Mouse (Mus musculus): ENCODE results near the gene Klk1b3. TPM values are rescaled to one million over a fixed set of nuclear protein-coding genes. Genes with fewer than 3 reads are reported as not detected.

The Klk1b3 gene
- polyA plus RNA-seq, 1 experiment from 2014 or later, result not detected

Other genes with a start within 250 kb of the Klk1b3 start
- gene Klk1b8, start 247.5 kb upstream of the Klk1b3 start, polyA plus RNA-seq (2016; fragmentation: Nextera tagmentation; extraction: Ambion mirVana), result not detected in 2 replicates
- not detected in 2 replicates for gene Klk1b1, start 231.4 kb upstream of the Klk1b3 start, polyA plus RNA-seq (2016; fragmentation: Nextera tagmentation; extraction: Ambion mirVana)
- gene Klk1b9, start 222.1 kb upstream of the Klk1b3 start, polyA plus RNA-seq (2016; fragmentation: Nextera tagmentation; extraction: Ambion mirVana), result not detected in 2 replicates
- gene Klk1b11, start 202.3 kb upstream of the Klk1b3 start, polyA plus RNA-seq (2016; fragmentation: Nextera tagmentation; extraction: Ambion mirVana), result not detected in 2 replicates
- not detected in 2 replicates for gene Klk1b26, start 186.0 kb upstream of the Klk1b3 start, polyA plus RNA-seq (2016; fragmentation: Nextera tagmentation; extraction: Ambion mirVana)
- gene Klk1b27, start 145.9 kb upstream of the Klk1b3 start, polyA plus RNA-seq (2016; fragmentation: Nextera tagmentation; extraction: Ambion mirVana), result not detected in 2 replicates
- gene Klk1b21, start 95.9 kb upstream of the Klk1b3 start, polyA plus RNA-seq (2016; fragmentation: Nextera tagmentation; extraction: Ambion mirVana), result not detected in 2 replicates
- not detected in 2 replicates for gene Klk1b22, start 85.5 kb upstream of the Klk1b3 start, polyA plus RNA-seq (2016; fragmentation: Nextera tagmentation; extraction: Ambion mirVana)
- not detected in 2 replicates for gene Klk1b16, start 61.4 kb upstream of the Klk1b3 start, polyA plus RNA-seq (2016; fragmentation: Nextera tagmentation; extraction: Ambion mirVana)
- not detected in 2 replicates for gene Klk1b24, start 10.0 kb upstream of the Klk1b3 start, polyA plus RNA-seq (2016; fragmentation: Nextera tagmentation; extraction: Ambion mirVana)
- not detected in 2 replicates for gene Klk1b4, start 9.2 kb downstream of the Klk1b3 start, polyA plus RNA-seq (2016; fragmentation: Nextera tagmentation; extraction: Ambion mirVana)
- not detected in 2 replicates for gene Klk1b5, start 17.8 kb downstream of the Klk1b3 start, polyA plus RNA-seq (2016; fragmentation: Nextera tagmentation; extraction: Ambion mirVana)
- gene Klk1, start 27.2 kb downstream of the Klk1b3 start, polyA plus RNA-seq (2016; fragmentation: Nextera tagmentation; extraction: Ambion mirVana), result not detected in 2 replicates
- gene Gm36864, start 38.0 kb downstream of the Klk1b3 start, polyA plus RNA-seq (2016; fragmentation: Nextera tagmentation; extraction: Ambion mirVana), result not detected in 2 replicates
- gene 1700028J19Rik, start 48.5 kb downstream of the Klk1b3 start, polyA plus RNA-seq (2016; fragmentation: Nextera tagmentation; extraction: Ambion mirVana), result 1.2 and 1.6 TPM in 2 replicates
- 99.8 and 109 TPM in 2 replicates for gene 2410002F23Rik, start 48.5 kb downstream of the Klk1b3 start, polyA plus RNA-seq (2016; fragmentation: Nextera tagmentation; extraction: Ambion mirVana)
- gene Acp4, start 59.2 kb downstream of the Klk1b3 start, polyA plus RNA-seq (2016; fragmentation: Nextera tagmentation; extraction: Ambion mirVana), result not detected in 2 replicates
- not detected in 2 replicates for gene Gm15517, start 63.3 kb downstream of the Klk1b3 start, polyA plus RNA-seq (2016; fragmentation: Nextera tagmentation; extraction: Ambion mirVana)
- 0.68 and 0.79 TPM in 2 replicates for gene Clec11a, start 108.7 kb downstream of the Klk1b3 start, polyA plus RNA-seq (2016; fragmentation: Nextera tagmentation; extraction: Ambion mirVana)
- 0.80 and 0.86 TPM in 2 replicates for gene Shank1, start 112.1 kb downstream of the Klk1b3 start, polyA plus RNA-seq (2016; fragmentation: Nextera tagmentation; extraction: Ambion mirVana)
- gene Syt3, start 185.9 kb downstream of the Klk1b3 start, polyA plus RNA-seq (2016; fragmentation: Nextera tagmentation; extraction: Ambion mirVana), result 0.55 and 0.63 TPM in 2 replicates
- gene 1700008O03Rik, start 187.6 kb downstream of the Klk1b3 start, polyA plus RNA-seq (2016; fragmentation: Nextera tagmentation; extraction: Ambion mirVana), result 0.40 and 0.94 TPM in 2 replicates
- gene Lrrc4b, start 230.8 kb downstream of the Klk1b3 start, polyA plus RNA-seq (2016; fragmentation: Nextera tagmentation; extraction: Ambion mirVana), result 2.3 and 2.4 TPM in 2 replicates